Mouse (Mus musculus) embryonic facial prominence, embryonic 11.5 days (tissue): ENCODE measurements around the gene Acp4. TPM values are rescaled to one million over a fixed set of nuclear protein-coding genes. Genes with fewer than 3 reads are reported as not detected.
A peak's percentile ranks its signal among the peaks of the same experiment; 100 is the strongest.
"Not testable (repeated sequence)": the region's sequence is repeated elsewhere in the genome, so short reads cannot be mapped to it uniquely, and the experiment has no call there.

ENCODE experiments used
- ATAC-seq: fragments of 200-750 bp; cut with Nextera tagmentation; replicated peaks from 2 replicates; pipeline ENCODE4 v1.8.0; 2017; ENCODE audit warnings: low read depth; ENCODE audit not compliant: insufficient number of reproducible peaks, low FRiP score, low TSS enrichment
- DNase-seq: peaks from one replicate; pipeline ENCODE4 v3.0.0-alpha.2; 2015; ENCODE audit warnings: low spot score
- H3K27ac ChIP-seq: fragments of 300-500 bp; sonication (generic); replicated peaks from 2 replicates; pipeline ENCODE4 v1.5.1; 2014; ENCODE audit warnings: mild to moderate bottlenecking, low read depth, low read length, control low read depth
- H3K27me3 ChIP-seq: fragments of 300-500 bp; sonication (generic); 2 replicates; pipeline ENCODE4 v1.6.1; 2014; ENCODE audit warnings: mild to moderate bottlenecking, low read length, moderate library complexity, mixed read lengths; ENCODE audit not compliant: control insufficient read depth, insufficient read depth
- H3K36me3 ChIP-seq: fragments of 300-500 bp; sonication (generic); replicated peaks from 2 replicates; pipeline ENCODE4 v1.6.1; 2014; ENCODE audit warnings: low read depth, mild to moderate bottlenecking, low read length, moderate library complexity, mixed read lengths; ENCODE audit not compliant: control insufficient read depth, insufficient read depth
- H3K4me1 ChIP-seq: fragments of 300-500 bp; sonication (generic); 2 replicates; pipeline ENCODE4 v1.6.1; 2014; ENCODE audit warnings: low read length, mixed read lengths; ENCODE audit not compliant: control insufficient read depth, insufficient read depth
- H3K4me2 ChIP-seq: fragments of 300-500 bp; sonication (generic); 2 replicates; pipeline ENCODE4 v1.6.1; 2014; ENCODE audit warnings: low read depth, mild to moderate bottlenecking, control low read depth, low read length, moderate library complexity
- H3K4me3 ChIP-seq: fragments of 300-500 bp; sonication (generic); 2 replicates; pipeline ENCODE4 v1.5.1; 2014; ENCODE audit warnings: low read depth, low read length, control low read depth
- H3K9ac ChIP-seq: fragments of 300-500 bp; sonication (generic); replicated peaks from 2 replicates; pipeline ENCODE4 v1.6.1; 2014; ENCODE audit warnings: mild to moderate bottlenecking, control low read depth, low read length
- H3K9me3 ChIP-seq: fragments of 300-500 bp; sonication (generic); replicated peaks from 2 replicates; pipeline ENCODE4 v1.6.1; 2016; ENCODE audit warnings: mild to moderate bottlenecking, low read length, inconsistent platforms, mixed read lengths; ENCODE audit not compliant: control insufficient read depth
- WGBS: fragments of 180-500 bp; shearing (Covaris S2); extraction: QIAGEN DNeasy Blood & Tissue Kit; methylation state at CpG from one replicate; pipeline ENCODE4 v1.1.7; 2014; 5-methylcytosine and 5-hydroxymethylcytosine counted together
- polyA plus RNA-seq: library from polyadenylated mRNA; unstranded; fragments of >200 nt; fragmentation: Nextera tagmentation; extraction: Ambion mirVana; gene quantifications from 2 replicates; pipeline ENCODE4 v1.2.1, GENCODE M21; 2014

Gene Acp4
- not detected in 2 replicates for polyA plus RNA-seq

- no peak for ATAC-seq
- H3K9ac ChIP-seq = no peak within 1 kb of the TSS
Measured at GRCm38 (mm10) chr7:44257278-44257677, at the start of gene Acp4. TSS of gene Acp4 (minus strand) at chr7:44257378.

GRCm38 (mm10) chr7:44306516-44307240, 49.5 kb upstream of the Acp4 start, which contains the start of gene Clec11a:
TSS of gene Clec11a (minus strand) at chr7:44306902.
- Histone ChIP-seq H3K4me3 (no peak within 1 kb of the TSS), H3K4me1 (0 out of 2 replicates have a peak, but pooled peaks cover 3% of the 10 kb centered on the region), H3K9me3 (no peaks in the 10 kb centered on the region), H3K27me3 (peaks cover 17% of the 10 kb centered on the region), H3K27ac (no peak within 1 kb of the TSS; the same call in 1 of the 2 replicates), H3K4me2 (peak within 1 kb of the TSS; percentile 14; the same call in 1 of the 2 replicates), H3K36me3 (no peaks in the 10 kb centered on the region), H3K9ac (no peak within 1 kb of the TSS)
- DNase-seq (no peak), ATAC-seq (no peak)
- WGBS = 52% methylated on average over 6 of the region's 6 CpGs

More at GRCm38 (mm10) chr7:44257278-44257677, at the start of gene Acp4:
- no peak for DNase-seq
- 0 out of 2 replicates have a peak, but pooled peaks cover 2% of the 10 kb centered on the region for H3K27me3 ChIP-seq
- no peak within 1 kb of the TSS for H3K27ac ChIP-seq
- H3K36me3 ChIP-seq = no peaks in the 10 kb centered on the region
- WGBS = 69% methylated on average over 4 of the region's 4 CpGs
- H3K4me3 ChIP-seq = no peak within 1 kb of the TSS
- no peaks in the 10 kb centered on the region for H3K9me3 ChIP-seq
- H3K4me1 ChIP-seq = no peaks in the 10 kb centered on the region
- no peak within 1 kb of the TSS for H3K4me2 ChIP-seq

- no peak for DNase-seq
- H3K27ac ChIP-seq = no peak overlapping the region; the same call in 1 of the 2 replicates
Measured at GRCm38 (mm10) chr7:44305686-44306085, 48.5 kb upstream of the Acp4 start.

GRCm38 (mm10) chr7:44304775-44305641, 47.8 kb upstream of the Acp4 start:
- peaks cover 8% of the 10 kb centered on the region for H3K27me3 ChIP-seq
- no peaks in the 10 kb centered on the region for H3K36me3 ChIP-seq
- H3K27ac ChIP-seq = peak overlapping the region; percentile 92
- under 1% methylated on average over 49 of the region's 49 CpGs for WGBS
- peak overlapping the region; percentile 77 for H3K4me2 ChIP-seq
- H3K9ac ChIP-seq = peak overlapping the region; percentile 96
- ATAC-seq (peak; percentile 94), DNase-seq (peak; percentile 98)
- no peaks in the 10 kb centered on the region for H3K4me1 ChIP-seq
- peak overlapping the region; percentile 70 for H3K4me3 ChIP-seq
- H3K9me3 ChIP-seq = no peaks in the 10 kb centered on the region

More at GRCm38 (mm10) chr7:44305686-44306085, 48.5 kb upstream of the Acp4 start:
- ATAC-seq = no peak
- 6% methylated on average over 16 of the region's 16 CpGs for WGBS
- Histone ChIP-seq H3K4me2 (peak overlapping the region; percentile 14; the same call in 1 of the 2 replicates), H3K36me3 (no peaks in the 10 kb centered on the region), H3K9ac (no peak overlapping the region), H3K4me1 (0 out of 2 replicates have a peak, but pooled peaks cover 3% of the 10 kb centered on the region), H3K27me3 (peaks cover 12% of the 10 kb centered on the region), H3K4me3 (no peak overlapping the region), H3K9me3 (no peaks in the 10 kb centered on the region)

- no peaks in the 10 kb centered on the region for H3K4me1 ChIP-seq
- WGBS = 0% methylated on average over 25 of the region's 25 CpGs
- H3K36me3 ChIP-seq = no peaks in the 10 kb centered on the region
- DNase-seq (no peak), ATAC-seq (peak; percentile 33; the same call in 1 of the 2 replicates)
- peak overlapping the region; percentile 77 for H3K4me2 ChIP-seq
- no peaks in the 10 kb centered on the region for H3K9me3 ChIP-seq
- peak overlapping the region; percentile 70 for H3K4me3 ChIP-seq
- peak overlapping the region; percentile 92 for H3K27ac ChIP-seq
- H3K9ac ChIP-seq = peak overlapping the region; percentile 96
- H3K27me3 ChIP-seq = peaks cover 7% of the 10 kb centered on the region
Measured at GRCm38 (mm10) chr7:44304463-44304774, 47.2 kb upstream of the Acp4 start.

GRCm38 (mm10) chr7:44303346-44304340, 46.5 kb upstream of the Acp4 start:
- ATAC-seq (no peak), DNase-seq (no peak)
- WGBS = 82% methylated on average over 14 of the region's 14 CpGs
- Histone ChIP-seq H3K36me3 (no peaks in the 10 kb centered on the region), H3K27me3 (no peaks in the 10 kb centered on the region), H3K9ac (peak overlapping the region; percentile 96), H3K9me3 (no peaks in the 10 kb centered on the region), H3K4me2 (peak overlapping the region; percentile 77), H3K4me3 (peak overlapping the region; percentile 70), H3K4me1 (no peaks in the 10 kb centered on the region), H3K27ac (peak overlapping the region; percentile 92)

GRCm38 (mm10) chr7:44297501-44297900, 40.3 kb upstream of the Acp4 start:
- WGBS = 73% methylated on average over 2 of the region's 2 CpGs
- not testable (repeated sequence) for H3K27me3 ChIP-seq, H3K9ac ChIP-seq, DNase-seq, H3K4me2 ChIP-seq, H3K4me3 ChIP-seq, H3K27ac ChIP-seq, H3K36me3 ChIP-seq, ATAC-seq, H3K4me1 ChIP-seq, H3K9me3 ChIP-seq
